Mouse (Mus musculus): ENCODE data around the gene Gm12830. TPM values are rescaled to one million over a fixed set of nuclear protein-coding genes. Genes with fewer than 3 reads are reported as not detected.

Gene Gm12830
- polyA plus RNA-seq, 1 experiment from 2014 or later, result not detected

GRCm38 (mm10) chr4:114902641-114903421 is 81.3 kb downstream of the Gm12830 start:
- no peak overlapping the region for H3K27ac ChIP-seq
- H3K9ac ChIP-seq, result no peak overlapping the region
- H3K9me3 ChIP-seq, result no peaks in the 10 kb centered on the region
- no peak for ATAC-seq (ENCODE audit: borderline replicate concordance, extremely low read depth, low FRiP score, low TSS enrichment)
- H3K4me2 ChIP-seq, result peak overlapping the region; percentile 46
- peaks cover 99% of the 10 kb centered on the region for H3K27me3 ChIP-seq
- no peaks in the 10 kb centered on the region for H3K36me3 ChIP-seq
- WGBS, result 2% methylated on average over 39 of the region's 39 CpGs
- peaks cover 21% of the 10 kb centered on the region for H3K4me1 ChIP-seq
- peak overlapping the region; percentile 22; the same call in 1 of the 2 replicates for H3K4me3 ChIP-seq

DNA sequence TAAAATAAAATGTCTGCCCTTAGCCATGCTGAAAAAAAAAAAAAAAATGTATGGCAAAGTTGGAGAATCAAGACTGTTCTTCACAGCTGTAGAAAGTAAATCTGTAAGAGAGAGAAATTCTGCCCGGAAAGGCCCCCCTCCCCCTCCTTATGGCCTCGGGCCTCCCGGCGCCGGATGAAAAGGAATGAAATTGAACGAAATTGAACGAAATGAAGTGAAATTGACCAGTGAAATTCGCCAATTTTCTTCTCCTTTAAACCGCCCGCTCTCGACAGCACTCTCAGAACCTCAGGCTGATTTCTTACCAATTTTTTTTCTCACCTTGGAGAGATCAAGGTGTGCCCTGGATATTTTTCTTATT is 81.9 kb downstream of the Gm12830 start:
- no peak overlapping the region for H3K4me3 ChIP-seq
- peaks cover 26% of the 10 kb centered on the region for H3K4me1 ChIP-seq
- H3K36me3 ChIP-seq, result no peaks in the 10 kb centered on the region
- no peak overlapping the region for H3K9ac ChIP-seq
- WGBS, result 6% methylated on average over 11 of the region's 11 CpGs
- H3K27me3 ChIP-seq, result peaks cover 100% of the 10 kb centered on the region
- H3K9me3 ChIP-seq, result no peaks in the 10 kb centered on the region
- no peak overlapping the region for H3K27ac ChIP-seq
- no peak for ATAC-seq (ENCODE audit: borderline replicate concordance, extremely low read depth, low FRiP score, low TSS enrichment)
- H3K4me2 ChIP-seq, result no peak overlapping the region

- peaks cover 97% of the 10 kb centered on the region for H3K27me3 ChIP-seq
- ATAC-seq (ENCODE audit: borderline replicate concordance, extremely low read depth, low FRiP score, low TSS enrichment), result no peak
- peaks cover 29% of the 10 kb centered on the region for H3K4me1 ChIP-seq
- H3K9ac ChIP-seq, result no peak overlapping the region
- no peak overlapping the region for H3K4me2 ChIP-seq
- H3K4me3 ChIP-seq, result no peak overlapping the region
- H3K27ac ChIP-seq, result no peak overlapping the region
- no peaks in the 10 kb centered on the region for H3K9me3 ChIP-seq
- H3K36me3 ChIP-seq, result no peaks in the 10 kb centered on the region
- 67% methylated on average over 3 of the region's 3 CpGs for WGBS
These were observed 84.0 kb downstream of the Gm12830 start for GRCm38 (mm10) chr4:114905501-114905900.

Other genes with a start within 250 kb of the Gm12830 start
- gene Foxd2, start 87.2 kb downstream of the Gm12830 start, polyA plus RNA-seq (2015; fragmentation: Nextera tagmentation; extraction: Ambion mirVana), result 0.15 and 0.20 TPM in 2 replicates
- not detected in 2 replicates for gene Foxe3, start 104.3 kb downstream of the Gm12830 start, polyA plus RNA-seq (2015; fragmentation: Nextera tagmentation; extraction: Ambion mirVana)
- gene Cmpk1, start 165.5 kb downstream of the Gm12830 start, polyA plus RNA-seq (2015; fragmentation: Nextera tagmentation; extraction: Ambion mirVana), result 106 and 113 TPM in 2 replicates
- gene Stil, start 178.4 kb downstream of the Gm12830 start, polyA plus RNA-seq (2015; fragmentation: Nextera tagmentation; extraction: Ambion mirVana), result 15.2 and 16.6 TPM in 2 replicates
- 1.8 TPM in 2 replicates for gene Tal1, start 234.7 kb downstream of the Gm12830 start, polyA plus RNA-seq (2015; fragmentation: Nextera tagmentation; extraction: Ambion mirVana)